Mouse (Mus musculus) frontal cortex, postnatal 25 days (tissue): ENCODE measurements at regions not wholly inside any gene's neighbourhood (a gene's known extent, or its start where the extent isn't known, plus 50 kb on each side); places are given as distances from the start of the nearest gene placed in this dataset.
A peak's percentile ranks its signal among the peaks of the same experiment; 100 is the strongest.

Experiments
- DNase-seq, 2 experiments: peaks; one replicate each; pipeline ENCODE4 v3.0.0; 2022; ENCODE audit warnings: low spot score in 2 of 2

DNA sequence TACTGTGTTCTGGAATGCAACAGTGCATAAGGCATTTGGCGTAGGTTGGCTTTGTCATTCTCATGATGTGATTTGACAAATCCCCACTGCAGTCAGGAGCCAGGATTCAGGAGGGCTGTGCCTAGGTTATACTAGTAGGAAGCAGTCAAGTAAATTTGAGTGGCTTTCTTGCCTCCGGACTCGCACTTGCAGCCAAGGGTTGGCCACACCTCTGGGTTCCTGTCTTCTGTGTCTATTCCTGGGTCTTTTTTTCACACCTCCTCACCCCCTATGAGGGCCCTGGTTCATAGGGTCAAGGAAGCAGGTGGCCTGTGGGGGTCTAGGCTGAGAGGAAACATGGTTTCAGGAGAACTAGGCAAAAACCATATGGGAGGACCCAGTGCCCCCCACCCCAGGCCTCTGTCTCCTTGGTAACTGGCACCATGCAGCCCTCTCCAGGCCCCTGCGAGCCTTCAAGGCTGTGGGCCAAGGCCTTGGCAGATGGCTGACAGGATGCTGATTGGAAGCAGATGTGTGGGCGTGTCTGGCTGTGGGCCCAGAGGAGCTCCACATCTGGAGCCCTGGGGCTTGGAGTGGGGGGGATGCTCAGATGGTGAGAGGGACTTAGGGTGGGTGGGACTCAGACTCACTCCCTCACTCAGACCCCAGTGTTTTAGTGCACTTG, 195.7 kb downstream of the Rgs3 start:
- DNase-seq = no peak

DNA sequence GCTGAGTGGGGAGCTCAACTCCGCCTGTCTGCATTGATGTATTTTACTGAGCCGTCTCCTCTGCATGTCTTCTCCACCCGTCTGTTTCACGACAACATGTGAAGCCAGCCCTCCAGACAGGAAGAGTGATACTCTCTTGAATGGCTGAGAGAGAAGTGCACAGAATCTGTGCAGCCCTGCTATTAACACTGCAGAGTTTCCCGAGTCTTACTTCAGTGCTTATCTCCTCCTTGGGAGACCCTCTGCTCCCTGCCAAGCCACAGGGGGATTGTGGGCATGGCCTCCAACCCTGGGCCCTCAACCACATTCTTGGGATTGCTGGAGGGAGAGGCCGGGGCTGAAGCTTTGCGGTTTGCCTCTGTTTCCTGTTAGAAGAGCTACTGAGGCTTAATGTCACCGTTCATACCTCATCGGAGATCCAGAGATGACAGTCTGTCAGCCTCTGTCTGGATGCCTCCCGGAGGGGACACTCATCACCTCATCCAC, 197.1 kb downstream of the Rgs3 start:
- no peak for DNase-seq

DNA sequence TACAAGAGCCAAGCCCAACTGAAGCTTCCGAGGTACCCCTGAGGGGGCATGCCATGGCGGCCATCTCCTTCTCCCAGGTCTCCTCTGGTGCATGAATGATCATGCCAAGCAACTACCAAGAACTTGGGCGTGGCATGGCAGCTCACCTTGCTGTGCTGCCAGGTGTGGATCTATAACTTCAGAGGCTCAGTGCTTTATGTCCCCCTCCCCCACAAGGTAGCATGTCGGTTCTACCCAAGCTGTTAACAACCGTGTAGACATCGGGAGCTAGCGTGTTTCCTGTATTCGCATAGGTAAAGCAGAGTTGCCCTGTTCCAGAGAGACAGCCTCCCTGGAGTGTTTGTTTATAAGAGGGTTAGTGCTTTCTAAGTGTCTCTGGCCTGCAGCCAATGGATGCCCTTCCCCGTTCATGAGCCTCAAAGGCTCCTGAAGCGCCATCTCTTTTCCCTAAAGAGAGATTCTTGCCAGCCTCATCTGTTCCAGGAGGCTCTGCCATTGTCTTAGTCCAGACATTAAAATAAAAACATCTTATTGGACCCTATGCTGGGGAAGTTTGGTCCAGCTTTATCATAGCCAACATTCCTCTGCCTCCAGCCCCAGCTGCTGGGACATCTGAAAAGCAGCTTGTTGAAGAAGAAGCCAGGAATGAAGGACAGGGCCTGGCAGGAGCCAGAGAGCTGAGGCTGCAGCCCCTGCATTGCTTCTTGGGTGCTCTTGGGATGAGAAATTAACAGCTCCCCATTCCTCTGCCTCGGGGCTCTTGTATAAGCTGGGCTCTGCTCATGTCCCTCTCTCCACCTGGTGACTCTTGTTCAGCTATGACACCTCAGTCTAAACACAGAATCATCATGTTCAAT, 201.3 kb downstream of the Rgs3 start:
- DNase-seq = no peak

DNA sequence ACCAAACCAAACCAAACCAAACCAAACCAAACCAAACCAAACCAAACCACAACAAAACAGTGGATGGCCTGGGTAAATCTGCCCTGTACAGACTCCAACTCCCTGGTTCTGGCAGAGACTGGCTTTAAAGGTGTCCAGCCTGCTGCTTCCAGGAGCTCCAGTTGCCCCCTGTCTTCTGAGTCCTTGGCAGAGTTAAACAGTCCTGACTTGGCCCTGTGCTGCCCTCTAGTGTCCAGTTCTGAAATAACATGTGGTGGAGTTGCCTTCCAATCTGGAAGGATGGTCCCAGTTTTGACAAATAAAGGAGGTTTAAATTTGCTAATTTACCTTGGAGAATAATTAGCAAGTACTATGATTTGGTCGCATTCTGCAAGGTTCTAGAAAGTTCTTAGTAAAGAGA, 202.0 kb downstream of the Rgs3 start:
- peak; percentile 80 to 85 for DNase-seq

DNA sequence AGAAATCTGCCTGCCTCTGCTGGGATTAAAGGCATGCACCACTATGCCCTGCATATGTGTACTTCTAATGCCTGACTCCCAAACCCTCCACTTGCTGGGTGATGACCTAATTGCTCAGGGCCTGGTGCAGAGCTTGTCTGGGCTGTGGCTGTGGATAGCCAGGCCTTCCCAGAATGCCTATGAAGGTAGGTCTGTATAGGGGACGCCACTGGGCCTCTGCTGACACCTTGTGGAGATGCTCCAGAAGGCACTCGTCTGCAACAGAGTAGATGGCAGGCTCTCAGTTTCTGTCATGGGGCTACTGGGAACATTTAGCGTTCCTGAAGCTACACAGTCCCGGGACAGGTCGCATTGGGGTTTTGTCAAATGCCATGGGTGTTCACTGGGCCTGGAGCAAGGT, 201.4 kb upstream of the Zfp618 start:
- peak; percentile 65 to 74 for DNase-seq

DNA sequence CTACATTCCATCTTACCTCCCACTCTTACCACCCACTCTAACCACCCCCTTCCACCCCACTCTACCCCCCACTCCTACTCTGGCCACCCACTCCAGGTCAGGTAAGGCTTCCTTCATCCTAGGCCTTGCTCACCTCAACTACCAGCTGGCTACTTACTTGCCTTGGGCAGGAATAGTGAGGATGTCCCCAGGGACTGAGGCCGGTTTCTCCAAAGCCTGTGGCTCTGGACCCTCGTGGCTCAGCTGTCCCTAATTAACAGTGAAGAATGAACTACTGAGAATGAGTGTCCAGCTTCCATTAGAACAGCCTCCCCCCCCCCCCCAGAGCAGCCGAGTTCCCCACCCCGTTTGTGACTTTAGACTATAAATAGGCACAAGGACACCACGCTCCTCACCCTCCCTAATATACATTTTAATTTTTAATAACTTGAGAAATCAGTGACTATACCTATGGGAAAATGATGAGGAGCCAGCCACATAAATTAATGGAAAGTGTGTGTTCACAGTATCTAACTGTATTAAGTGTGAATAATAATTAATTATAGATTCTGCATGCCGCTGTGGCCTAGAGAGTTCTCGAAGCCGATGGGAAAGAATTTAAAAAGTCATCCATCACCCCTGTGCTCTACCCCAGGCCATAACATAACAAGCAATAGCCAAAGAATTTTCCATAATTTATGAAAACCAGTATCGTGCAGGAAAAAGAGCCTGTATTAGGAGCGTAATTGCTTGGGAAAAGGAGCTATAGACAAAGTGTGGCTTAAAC, 195.7 kb upstream of the Zfp618 start:
- DNase-seq = no peak

DNA sequence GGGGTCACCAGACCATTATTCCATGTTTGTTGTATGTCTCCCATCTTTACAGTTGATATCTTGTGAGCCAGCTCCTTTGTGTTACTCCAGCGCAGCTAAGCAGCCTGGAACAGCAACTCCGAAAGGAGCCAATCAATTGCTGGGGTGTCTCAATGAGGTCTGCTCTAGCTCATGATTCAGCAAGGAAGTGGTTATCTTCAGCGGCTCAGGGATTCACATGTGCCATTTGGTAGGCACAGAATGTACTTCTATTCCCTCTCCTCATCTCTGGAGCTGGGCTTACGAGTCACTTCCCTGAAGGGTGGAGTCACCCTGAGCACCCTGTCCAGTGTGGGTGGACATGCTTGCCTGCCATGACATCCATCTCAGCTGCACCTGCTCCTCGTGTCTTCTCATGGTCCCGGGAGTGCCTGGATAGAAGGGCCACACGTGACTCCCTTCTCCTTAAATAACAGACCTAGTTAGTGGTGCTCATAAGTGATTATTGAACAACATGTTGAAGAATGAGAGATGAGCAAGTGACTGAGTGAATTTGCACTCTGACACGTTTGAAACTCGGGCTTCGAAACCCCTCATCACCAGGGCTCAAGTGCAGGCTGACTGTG, 190.3 kb upstream of the Zfp618 start:
- no peak for DNase-seq

DNA sequence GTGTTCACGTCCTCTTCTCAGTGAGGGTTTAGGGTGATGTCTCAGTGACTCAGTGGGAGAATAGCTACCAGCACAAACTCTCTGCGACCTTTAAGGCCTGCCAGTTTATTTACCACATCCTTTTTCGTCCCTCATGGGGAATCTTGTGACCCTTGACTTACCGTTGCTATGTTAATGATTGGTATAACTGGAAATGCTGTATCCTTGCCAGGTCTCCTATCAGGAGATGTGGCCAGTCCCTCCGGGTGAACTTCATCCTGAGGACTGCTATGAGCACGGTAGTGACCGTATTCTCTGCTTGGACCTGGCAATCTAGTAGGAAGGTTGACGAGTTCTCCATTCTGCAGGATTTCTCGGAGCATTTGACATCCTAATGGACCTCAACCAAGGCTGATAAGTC, 188.5 kb upstream of the Zfp618 start:
- no peak for DNase-seq

DNA sequence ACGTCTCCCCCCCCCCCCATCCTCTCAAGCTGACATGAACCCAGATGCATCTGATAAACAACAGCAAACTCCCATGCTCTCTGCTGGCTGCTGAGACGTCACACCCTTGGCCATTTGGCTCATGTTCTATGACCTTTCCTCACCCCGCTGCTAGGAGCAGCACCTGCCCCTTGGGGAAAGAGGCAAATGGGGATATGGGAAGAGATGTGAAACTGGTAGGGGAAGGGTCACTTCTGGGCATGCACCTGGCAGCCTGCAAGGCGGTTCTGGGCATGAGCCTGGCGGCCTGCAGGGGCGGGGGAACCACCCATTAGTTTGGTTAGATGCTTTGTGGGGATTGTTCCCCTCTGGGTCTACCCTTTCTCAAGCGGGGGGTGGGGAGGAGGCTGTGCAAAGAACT, 187.9 kb upstream of the Zfp618 start:
- no peak for DNase-seq

DNA sequence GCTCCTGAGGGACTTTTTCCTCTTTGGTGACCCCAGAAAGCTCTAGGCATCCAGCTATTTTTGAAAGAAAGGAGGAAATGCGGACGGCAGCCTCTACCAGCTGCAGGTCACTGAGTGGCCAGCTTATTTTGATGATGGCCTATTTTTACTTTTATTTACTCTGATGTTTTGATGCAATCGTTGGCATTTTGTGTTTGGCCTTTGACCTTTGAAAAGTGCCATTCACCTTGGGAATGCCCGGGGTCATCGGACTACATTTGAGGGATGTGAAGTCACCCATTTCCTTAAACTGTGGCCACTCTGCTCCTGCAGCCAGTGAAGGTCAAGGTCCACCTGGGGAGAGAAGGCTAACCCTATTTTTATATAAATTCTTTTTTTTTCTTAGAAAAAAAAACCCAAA, 186.8 kb upstream of the Zfp618 start:
- no peak for DNase-seq

DNA sequence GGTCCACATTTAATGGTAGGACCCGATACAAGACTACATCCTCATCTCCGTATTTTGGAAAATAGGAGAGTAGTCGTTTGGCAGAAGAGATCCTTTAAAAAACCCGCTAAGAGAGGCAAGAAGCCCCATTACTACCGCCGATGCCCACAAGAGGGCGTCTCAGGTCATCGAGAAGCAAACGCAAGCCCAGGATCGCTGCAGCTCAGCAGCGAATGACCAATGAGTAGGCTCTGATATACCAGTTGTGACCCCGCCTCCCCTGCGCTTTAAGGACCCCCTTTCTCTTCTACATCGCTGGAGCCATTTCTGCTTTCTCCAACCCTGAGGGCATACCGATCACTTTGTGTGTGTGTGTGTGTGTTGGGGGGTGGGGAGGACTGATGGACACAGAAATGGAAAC, 185.0 kb upstream of the Zfp618 start:
- DNase-seq = peak; percentile 91 to 96

DNA sequence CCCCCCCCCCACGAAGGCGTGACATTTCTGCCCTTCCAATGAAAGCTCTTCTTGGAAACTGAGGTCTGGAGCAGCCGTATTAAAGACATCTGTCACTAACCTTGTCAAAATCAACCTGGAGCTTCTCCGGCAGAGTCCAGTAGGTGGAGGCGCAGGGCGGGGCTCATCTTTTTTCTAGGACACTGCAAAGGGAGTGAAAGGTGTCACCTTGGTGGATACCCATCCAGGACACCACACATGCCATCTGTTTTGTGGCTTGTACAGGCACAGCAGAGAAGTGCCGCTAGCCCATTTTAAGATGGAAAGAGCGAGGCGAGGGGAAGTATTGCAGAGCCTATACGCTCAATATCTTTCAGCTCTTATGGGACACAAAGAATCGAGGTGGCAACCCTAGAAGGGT, 184.5 kb upstream of the Zfp618 start:
- DNase-seq = no peak

DNA sequence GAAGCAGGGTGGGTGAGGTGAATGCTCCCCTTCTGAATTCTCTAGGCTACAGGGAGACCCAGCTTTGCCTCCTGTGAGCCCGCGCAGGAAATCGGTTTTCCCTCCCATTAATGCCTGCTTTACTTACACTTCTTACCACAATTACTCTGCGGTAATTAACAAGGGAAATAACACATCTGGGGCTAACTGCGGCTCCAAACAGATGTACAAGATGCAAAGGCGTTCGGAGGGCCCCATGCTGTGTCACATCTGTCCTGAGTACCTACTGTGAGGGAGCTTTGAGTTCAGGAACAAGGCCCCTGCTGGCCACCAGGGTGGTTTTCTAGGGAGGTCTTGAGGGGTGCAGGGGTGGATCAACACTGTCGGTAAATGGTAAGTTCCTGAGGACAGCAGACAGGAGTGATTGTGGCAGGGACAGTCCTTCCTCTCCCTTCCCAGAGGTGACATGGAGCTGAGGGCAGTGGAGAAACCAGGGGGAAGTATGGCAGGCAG, 184.0 kb upstream of the Zfp618 start:
- no peak for DNase-seq

DNA sequence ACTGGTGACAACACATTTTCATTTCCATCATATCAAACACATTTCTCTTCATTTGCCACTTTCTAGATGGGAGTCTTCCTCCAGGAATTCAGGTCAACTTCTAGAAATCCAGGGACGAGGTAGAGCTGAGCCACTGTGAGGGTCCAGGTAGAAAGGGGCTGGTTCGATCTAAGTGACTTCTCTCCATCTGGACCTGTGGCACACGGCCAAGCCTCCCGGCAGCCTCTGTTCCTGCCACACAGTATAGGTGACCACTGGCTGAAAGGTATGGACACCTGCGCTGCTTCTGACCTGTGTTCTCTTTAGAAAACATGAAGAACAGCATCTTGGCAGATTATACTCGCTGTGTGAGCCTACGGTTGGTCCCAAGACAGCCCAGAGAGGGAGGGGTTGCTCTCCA, 179.7 kb upstream of the Zfp618 start:
- DNase-seq = no peak

DNA sequence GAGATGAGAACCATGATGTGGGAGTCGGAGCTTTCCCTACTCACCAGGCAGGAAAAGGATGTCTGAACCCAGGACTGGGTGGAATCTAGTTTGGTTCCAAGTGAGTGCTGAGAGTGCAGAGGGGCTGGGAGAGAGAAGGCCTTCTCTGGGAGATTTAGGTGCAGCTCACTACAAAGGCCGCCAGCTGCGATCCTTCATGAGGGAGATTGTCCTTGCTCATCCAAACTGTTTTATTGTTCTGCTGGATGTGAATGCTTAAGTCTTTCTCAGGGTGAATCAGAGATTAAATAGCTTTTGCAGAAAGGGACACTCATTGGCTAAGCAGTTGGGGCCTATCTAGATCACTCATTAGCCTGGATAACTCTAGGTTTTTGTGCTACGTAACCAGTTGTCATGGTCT, 175.7 kb upstream of the Zfp618 start:
- no peak for DNase-seq

DNA sequence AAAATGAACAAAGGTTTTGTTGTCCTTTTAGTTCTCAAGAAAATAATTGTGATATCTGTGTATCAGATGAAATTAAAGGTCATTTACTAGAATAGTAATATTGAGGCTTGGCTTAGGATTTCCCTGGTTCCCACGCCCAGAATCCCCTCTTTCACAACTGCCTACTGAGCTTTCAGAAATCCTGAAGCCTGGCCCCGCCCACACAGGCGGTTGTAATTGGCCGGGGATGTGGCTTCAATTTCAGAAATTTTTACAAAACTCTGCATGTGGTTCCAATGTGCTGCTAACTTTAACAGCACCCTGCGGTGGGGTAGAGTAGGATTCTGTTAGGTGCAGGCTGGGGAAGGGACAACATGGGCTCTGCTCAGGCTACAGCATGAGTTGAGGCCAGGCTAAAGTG, 171.8 kb upstream of the Zfp618 start:
- DNase-seq = no peak

DNA sequence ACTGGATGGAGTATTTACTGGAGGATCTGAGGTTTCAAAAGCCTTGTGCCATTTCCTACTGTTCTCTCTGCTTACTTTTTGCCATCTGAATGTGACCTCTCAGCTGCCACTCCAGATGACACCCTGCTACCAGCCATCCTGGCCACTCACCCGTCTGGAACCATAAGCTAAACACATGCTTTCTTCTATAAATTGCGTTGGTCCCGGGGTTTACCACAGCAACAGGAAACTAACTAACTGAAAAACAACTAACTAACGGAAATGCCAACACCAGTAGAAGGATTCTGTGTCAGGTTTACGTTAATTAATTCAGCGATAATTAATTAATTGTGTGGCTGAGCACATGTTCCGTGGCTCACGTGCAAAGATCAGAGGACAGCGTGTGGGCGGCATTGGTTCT, 169.8 kb upstream of the Zfp618 start:
- no peak for DNase-seq

DNA sequence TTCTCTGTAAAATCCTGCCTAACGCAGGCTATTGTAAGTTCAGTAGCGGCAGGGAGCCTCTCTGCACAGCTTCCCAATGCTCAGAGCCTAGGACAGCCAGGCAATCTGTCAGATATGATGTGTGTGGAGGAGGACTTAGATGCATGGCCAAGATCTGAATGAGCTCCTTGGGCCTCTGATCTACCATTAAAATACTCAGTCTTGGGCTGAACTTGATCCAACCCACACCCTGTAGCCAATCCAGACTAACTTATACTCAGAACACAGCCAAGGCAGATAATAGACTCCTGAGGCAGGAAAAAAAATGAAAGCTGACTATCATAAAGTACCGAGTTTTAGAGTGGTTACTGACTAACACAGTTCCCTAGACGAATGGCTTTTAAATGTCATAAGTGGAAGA, 165.4 kb upstream of the Zfp618 start:
- DNase-seq = no peak

DNA sequence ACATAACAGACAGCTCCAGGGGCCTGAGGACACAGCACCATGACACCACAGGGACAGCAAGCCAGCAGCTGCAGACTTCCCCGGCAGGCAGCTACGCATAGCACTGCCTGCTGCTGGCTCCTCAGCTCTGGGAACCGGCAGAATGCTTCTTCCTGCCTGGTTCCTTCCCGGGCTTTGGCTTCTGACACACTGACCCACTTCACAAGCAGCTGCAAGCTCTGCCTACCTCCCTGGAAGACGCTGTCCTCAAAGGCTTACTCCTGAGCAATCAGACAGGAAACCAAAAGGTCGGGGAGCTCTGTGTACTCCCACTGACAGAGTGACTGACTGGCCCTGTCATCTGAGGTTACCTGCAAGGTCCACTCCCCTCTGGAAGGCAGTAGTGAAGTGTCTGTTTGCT, 159.5 kb upstream of the Zfp618 start:
- DNase-seq = no peak

DNA sequence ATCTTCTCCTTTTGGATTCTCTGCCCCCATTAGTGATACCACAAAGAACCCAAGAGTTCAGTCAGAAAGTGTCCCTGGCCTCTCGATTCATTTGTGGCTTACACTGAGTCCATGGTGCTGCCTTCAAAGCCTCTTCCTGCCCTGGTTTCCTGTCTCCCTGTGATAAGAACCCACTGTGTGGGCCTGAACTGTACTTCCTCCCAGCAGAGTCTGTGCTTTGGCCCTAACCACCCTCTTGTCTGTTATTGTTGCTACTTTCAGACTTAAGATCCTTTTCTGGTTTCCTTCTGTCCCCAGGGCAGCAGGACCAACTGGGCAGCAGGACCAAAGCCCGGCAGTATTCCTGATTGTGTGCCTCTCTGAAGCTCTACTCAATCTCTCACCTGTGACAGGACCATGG, 158.6 kb upstream of the Zfp618 start:
- no peak for DNase-seq

DNA sequence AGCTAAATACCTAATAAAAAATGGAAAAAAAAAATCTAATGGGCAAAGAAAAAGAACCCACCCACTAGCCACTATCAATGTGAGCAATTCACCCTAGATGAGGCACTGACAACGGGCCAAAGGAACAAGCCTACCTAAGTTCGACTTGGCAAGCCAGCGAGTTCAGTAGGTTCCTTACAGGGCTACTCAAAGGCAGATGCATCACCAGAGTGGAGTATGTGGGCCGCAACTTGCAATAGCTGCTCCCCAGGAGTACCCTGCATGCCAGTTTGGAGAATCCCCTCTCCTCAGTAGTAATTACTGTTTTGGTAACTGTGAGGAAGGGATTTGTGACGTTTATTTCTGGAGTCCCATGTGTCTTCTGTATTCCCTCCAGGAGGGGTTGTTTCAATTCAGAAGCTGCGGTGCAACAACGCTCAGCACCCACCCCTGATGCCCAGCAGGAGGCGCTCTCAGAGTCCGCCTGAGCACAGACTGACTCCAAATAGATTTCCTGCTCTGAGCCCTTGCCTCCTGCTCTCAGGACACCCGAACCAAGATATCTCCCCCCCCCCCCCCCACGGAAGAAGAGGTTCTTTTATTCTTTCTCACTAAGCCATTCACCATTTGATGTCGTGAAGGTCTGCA, 157.3 kb upstream of the Zfp618 start:
- DNase-seq = no peak

DNA sequence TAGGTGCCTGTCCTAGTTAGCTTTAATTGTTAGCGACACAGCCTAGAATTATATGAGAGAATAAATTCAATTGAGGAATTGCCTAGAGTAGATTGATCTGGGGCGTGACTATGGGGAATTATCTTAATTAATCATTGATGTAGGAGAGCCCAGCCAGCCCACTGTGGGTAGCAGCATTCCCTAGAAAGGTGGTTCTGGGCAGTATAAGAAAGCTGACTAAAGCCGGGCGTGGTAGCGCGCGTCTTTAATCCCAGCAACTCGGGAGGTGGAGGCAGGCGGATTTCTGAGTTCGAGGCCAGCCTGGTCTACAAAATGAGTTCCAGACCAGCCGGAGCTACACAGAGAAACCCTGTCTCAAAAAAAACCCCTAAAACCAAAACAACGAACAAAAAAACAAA, 156.8 kb upstream of the Zfp618 start:
- no peak for DNase-seq
